Mouse (Mus musculus): ENCODE data around the gene Wasl. TPM values are rescaled to one million over a fixed set of nuclear protein-coding genes. Genes with fewer than 3 reads are reported as not detected.
A peak's percentile ranks its signal among the peaks of the same experiment; 100 is the strongest.

Wasl gene
- polyA plus RNA-seq, 1 experiment = 48.7 TPM

DNA sequence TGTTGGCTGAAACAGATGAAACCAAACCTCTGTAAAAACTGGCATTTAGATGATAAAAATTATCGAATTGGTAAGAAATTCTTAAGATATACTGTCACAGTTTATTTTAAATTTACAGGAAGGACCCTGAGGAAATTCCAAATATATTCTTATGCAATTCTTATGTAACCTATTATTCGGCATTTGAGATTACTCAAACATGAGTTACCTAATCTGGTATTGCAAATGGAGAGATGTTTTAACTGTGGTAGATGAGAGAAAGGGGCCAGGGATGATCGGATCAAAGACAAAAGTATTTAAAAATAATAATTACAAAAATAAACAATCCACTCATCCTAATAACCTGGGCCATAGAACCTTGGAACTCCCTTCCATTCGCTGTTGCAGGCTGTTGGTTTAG, 54.5 kb downstream of the Wasl start:
- Histone ChIP-seq H3K4me3 (replicated peaks; ENCODE audit: insufficient read depth, low read depth, low read length) (no peak overlapping the region), H3K4me1 (ENCODE audit: control insufficient read depth, insufficient read depth, low read length) (peaks cover 14% of the 10 kb centered on the region), H3K27me3 (ENCODE audit: control insufficient read depth, insufficient read depth, low read length) (no peaks in the 10 kb centered on the region), H3K27ac (ENCODE audit: insufficient read depth, low read length) (no peak overlapping the region)
- 93% methylated on average over 4 of the region's 4 CpGs for WGBS
- TF ChIP-seq CTCF (IDR thresholded peaks at IDR 0.05; ENCODE audit: borderline replicate concordance, insufficient read depth, low read depth, low read length) (no peak), POLR2A (IDR thresholded peaks at IDR 0.05; ENCODE audit: borderline replicate concordance, insufficient read depth, low read length) (no peak)
- no peak for DNase-seq

DNA sequence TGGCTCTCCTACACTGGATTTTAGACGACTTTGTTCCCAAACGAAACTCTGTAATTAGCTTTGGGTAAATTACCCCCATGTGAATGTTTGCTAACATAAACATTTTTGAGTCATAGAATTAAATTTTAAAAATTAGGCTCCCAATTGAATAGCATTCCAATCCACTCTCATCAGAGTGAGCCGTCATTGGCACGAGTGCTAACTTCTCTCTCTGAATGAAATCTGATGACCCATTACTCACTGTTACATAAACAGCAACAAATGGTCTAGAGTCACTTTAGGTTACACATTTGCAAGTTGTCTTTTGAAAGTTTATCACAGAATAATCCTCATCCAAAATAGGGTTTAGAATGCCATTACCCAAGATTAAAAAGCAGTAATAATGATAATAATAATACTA, 55.3 kb downstream of the Wasl start:
- Histone ChIP-seq H3K4me3 (replicated peaks; ENCODE audit: insufficient read depth, low read depth, low read length) (no peak overlapping the region), H3K4me1 (ENCODE audit: control insufficient read depth, insufficient read depth, low read length) (peaks cover 12% of the 10 kb centered on the region), H3K27ac (ENCODE audit: insufficient read depth, low read length) (no peak overlapping the region), H3K27me3 (ENCODE audit: control insufficient read depth, insufficient read depth, low read length) (no peaks in the 10 kb centered on the region)
- no peak for TF ChIP-seq POLR2A (IDR thresholded peaks at IDR 0.05; ENCODE audit: borderline replicate concordance, insufficient read depth, low read length)
- no peak for TF ChIP-seq CTCF (IDR thresholded peaks at IDR 0.05; ENCODE audit: borderline replicate concordance, insufficient read depth, low read depth, low read length)
- no peak for DNase-seq
- WGBS = 96% methylated on average over 4 of the region's 4 CpGs

DNA sequence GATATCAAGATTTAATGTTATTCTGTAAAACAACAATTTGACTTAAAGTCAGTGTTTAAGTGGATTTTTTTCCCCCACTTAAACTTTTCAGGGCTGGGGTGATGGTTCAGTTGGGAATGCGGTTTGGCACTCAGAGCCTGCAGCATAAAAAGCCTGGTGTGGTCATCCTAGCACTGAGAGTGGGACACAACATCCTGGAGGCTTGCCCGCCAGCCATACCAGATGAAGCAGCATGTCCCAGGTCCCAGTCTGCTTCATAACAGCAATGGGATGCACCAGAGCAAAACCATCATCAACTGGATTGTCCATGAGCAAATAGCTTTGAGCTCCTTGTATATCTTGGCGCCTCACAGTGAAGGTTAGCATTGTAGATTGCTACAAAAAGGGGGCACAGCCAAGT, 56.1 kb downstream of the Wasl start:
- WGBS = 95% methylated on average over 3 of the region's 3 CpGs
- no peak for DNase-seq
- TF ChIP-seq CTCF (IDR thresholded peaks at IDR 0.05; ENCODE audit: borderline replicate concordance, insufficient read depth, low read depth, low read length) (no peak), POLR2A (IDR thresholded peaks at IDR 0.05; ENCODE audit: borderline replicate concordance, insufficient read depth, low read length) (no peak)
- H3K27me3 ChIP-seq (ENCODE audit: control insufficient read depth, insufficient read depth, low read length) = no peaks in the 10 kb centered on the region
- peaks cover 12% of the 10 kb centered on the region for H3K4me1 ChIP-seq (ENCODE audit: control insufficient read depth, insufficient read depth, low read length)
- H3K4me3 ChIP-seq (replicated peaks; ENCODE audit: insufficient read depth, low read depth, low read length) = no peak overlapping the region
- no peak overlapping the region for H3K27ac ChIP-seq (ENCODE audit: insufficient read depth, low read length)

DNA sequence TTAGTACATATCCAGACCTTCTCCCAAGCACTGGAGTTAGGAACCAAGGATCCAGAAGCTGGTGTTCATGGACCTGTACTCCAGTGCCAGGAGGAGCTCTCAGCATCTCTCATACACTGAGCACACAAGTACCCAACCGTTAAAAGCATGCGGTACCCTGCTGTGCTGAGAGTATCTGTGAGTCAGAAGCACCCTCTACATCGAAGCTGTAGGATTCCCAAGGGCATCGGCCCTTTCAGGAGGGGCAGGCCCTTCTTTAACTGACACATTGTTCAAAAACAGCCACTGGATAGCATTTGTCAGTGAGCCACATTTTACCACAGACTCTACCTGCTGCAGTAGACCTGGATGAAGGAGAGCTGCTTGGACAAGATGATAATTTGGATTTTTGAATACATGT, 56.7 kb downstream of the Wasl start:
- H3K27me3 ChIP-seq (ENCODE audit: control insufficient read depth, insufficient read depth, low read length) = no peaks in the 10 kb centered on the region

DNA sequence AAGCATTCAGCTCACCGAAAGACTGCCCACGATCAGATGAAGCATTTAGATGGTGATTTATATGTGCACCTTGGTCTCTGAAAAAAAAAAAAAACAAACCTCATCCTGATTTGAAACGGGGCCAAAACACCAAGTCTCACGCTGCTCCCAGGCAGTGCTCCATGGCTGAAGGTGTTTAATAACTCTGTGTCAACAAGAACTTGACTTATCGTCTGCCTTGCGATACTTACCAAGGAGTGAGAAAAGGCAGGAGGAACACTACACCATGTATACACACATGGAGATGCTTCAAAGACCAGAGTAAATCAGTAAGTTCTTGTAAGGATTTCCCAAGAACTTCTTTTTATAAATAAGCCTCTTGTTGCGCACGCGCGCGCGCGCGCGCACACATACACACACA, 57.3 kb downstream of the Wasl start:
- WGBS = 66% methylated on average over 15 of the region's 15 CpGs
- Histone ChIP-seq H3K27me3 (ENCODE audit: control insufficient read depth, insufficient read depth, low read length) (no peaks in the 10 kb centered on the region), H3K27ac (ENCODE audit: insufficient read depth, low read length) (no peak overlapping the region), H3K4me1 (ENCODE audit: control insufficient read depth, insufficient read depth, low read length) (peaks cover 10% of the 10 kb centered on the region), H3K4me3 (replicated peaks; ENCODE audit: insufficient read depth, low read depth, low read length) (no peak overlapping the region)
- TF ChIP-seq CTCF (IDR thresholded peaks at IDR 0.05; ENCODE audit: borderline replicate concordance, insufficient read depth, low read depth, low read length) (no peak), POLR2A (IDR thresholded peaks at IDR 0.05; ENCODE audit: borderline replicate concordance, insufficient read depth, low read length) (no peak)
- peak in 1 of 2 experiments; percentile 23 for DNase-seq

More for the DNA sequence above, 56.7 kb downstream of the Wasl start:
- WGBS = 53% methylated on average over 4 of the region's 4 CpGs
- no peak overlapping the region for H3K4me3 ChIP-seq (replicated peaks; ENCODE audit: insufficient read depth, low read depth, low read length)
- H3K27ac ChIP-seq (ENCODE audit: insufficient read depth, low read length) = no peak overlapping the region
- TF ChIP-seq CTCF (IDR thresholded peaks at IDR 0.05; ENCODE audit: borderline replicate concordance, insufficient read depth, low read depth, low read length) (no peak), POLR2A (IDR thresholded peaks at IDR 0.05; ENCODE audit: borderline replicate concordance, insufficient read depth, low read length) (no peak)
- H3K4me1 ChIP-seq (ENCODE audit: control insufficient read depth, insufficient read depth, low read length) = peaks cover 10% of the 10 kb centered on the region
- no peak for DNase-seq

DNA sequence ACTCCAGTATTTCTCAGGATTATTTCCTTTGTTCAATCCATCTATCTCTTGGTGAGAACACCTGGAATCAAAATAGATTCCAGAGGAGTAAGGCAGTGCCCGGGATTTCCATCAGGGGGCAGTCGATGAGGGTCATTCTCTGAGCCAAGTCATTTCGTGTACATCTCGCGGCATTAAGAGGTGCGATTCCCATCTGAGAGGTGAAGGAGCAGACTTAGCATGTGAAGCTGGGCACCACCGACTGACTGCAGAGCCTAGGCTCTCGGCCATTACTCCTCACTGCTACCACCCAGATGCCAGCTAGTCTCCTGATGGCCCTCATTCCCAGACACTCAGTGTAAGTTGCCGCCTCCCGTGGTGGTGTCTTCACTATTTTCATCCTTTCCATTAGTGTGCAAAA, 58.3 kb downstream of the Wasl start:
- WGBS = 45% methylated on average over 10 of the region's 10 CpGs
- no peak for DNase-seq
- TF ChIP-seq POLR2A (IDR thresholded peaks at IDR 0.05; ENCODE audit: borderline replicate concordance, insufficient read depth, low read length) (no peak), CTCF (IDR thresholded peaks at IDR 0.05; ENCODE audit: borderline replicate concordance, insufficient read depth, low read depth, low read length) (peak; percentile 15; the same call in 1 of the 2 replicates)
- Histone ChIP-seq H3K4me3 (replicated peaks; ENCODE audit: insufficient read depth, low read depth, low read length) (no peak overlapping the region), H3K27me3 (ENCODE audit: control insufficient read depth, insufficient read depth, low read length) (no peaks in the 10 kb centered on the region), H3K27ac (ENCODE audit: insufficient read depth, low read length) (no peak overlapping the region), H3K4me1 (ENCODE audit: control insufficient read depth, insufficient read depth, low read length) (peaks cover 7% of the 10 kb centered on the region; the same call in 1 of the 2 replicates)

DNA sequence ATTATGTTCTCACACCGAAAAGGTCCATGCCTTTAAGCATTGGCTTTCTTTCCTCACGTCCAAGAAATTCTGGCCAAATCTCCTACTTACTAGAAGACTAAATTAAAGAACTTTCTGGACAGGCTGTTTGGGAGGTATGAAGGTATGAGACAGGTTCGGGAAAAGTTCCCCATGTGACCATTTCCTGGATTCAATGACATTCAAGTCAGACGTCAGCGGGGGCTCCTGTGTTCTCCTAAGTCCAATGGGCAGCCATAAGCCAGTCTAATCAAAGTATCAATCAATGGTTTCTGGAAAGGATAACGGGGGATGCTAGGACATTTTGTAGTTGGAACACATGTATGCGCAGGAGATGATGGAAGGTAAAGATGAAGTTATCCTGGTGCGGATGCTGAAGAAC, 59.2 kb downstream of the Wasl start:
- H3K4me1 ChIP-seq (ENCODE audit: control insufficient read depth, insufficient read depth, low read length) = peaks cover 7% of the 10 kb centered on the region; the same call in 1 of the 2 replicates
- TF ChIP-seq CTCF (IDR thresholded peaks at IDR 0.05; ENCODE audit: borderline replicate concordance, insufficient read depth, low read depth, low read length) = no peak
- TF ChIP-seq POLR2A (IDR thresholded peaks at IDR 0.05; ENCODE audit: borderline replicate concordance, insufficient read depth, low read length) = no peak
- 95% methylated on average over 8 of the region's 8 CpGs for WGBS
- no peak for DNase-seq
- no peaks in the 10 kb centered on the region for H3K27me3 ChIP-seq (ENCODE audit: control insufficient read depth, insufficient read depth, low read length)
- no peak overlapping the region for H3K4me3 ChIP-seq (replicated peaks; ENCODE audit: insufficient read depth, low read depth, low read length)
- no peak overlapping the region for H3K27ac ChIP-seq (ENCODE audit: insufficient read depth, low read length)

DNA sequence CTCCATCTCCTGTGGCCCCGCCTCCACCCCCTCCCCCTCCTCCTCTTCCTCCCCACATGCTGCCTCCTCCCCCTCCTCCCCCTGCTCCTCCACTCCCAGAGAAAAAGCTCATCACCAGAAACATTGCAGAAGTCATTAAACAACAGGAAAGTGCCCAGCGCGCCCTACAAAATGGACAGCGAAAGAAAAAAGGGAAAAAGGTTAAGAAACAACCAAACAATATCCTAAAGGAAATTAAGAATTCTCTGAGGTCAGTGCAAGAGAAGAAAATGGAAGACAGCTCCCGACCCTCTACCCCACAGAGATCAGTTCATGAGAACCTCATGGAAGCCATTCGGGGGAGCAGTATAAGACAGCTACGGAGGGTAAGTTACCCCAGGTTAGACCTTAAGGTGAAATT, 60.5 kb downstream of the Wasl start:
- DNase-seq = no peak
- H3K27ac ChIP-seq (ENCODE audit: insufficient read depth, low read length) = no peak overlapping the region
- no peaks in the 10 kb centered on the region for H3K27me3 ChIP-seq (ENCODE audit: control insufficient read depth, insufficient read depth, low read length)
- 90% methylated on average over 7 of the region's 7 CpGs for WGBS
- H3K4me3 ChIP-seq (replicated peaks; ENCODE audit: insufficient read depth, low read depth, low read length) = no peak overlapping the region
- TF ChIP-seq CTCF (IDR thresholded peaks at IDR 0.05; ENCODE audit: borderline replicate concordance, insufficient read depth, low read depth, low read length) (no peak), POLR2A (IDR thresholded peaks at IDR 0.05; ENCODE audit: borderline replicate concordance, insufficient read depth, low read length) (no peak)
- H3K4me1 ChIP-seq (ENCODE audit: control insufficient read depth, insufficient read depth, low read length) = peaks cover 7% of the 10 kb centered on the region; the same call in 1 of the 2 replicates

All from cerebellum, adult 2 months (tissue).